Mouse (Mus musculus) liver, embryonic 14.5 days (tissue): ENCODE data around the gene Cenpo.

Source experiments
- CTCF ChIP-seq: IDR thresholded peaks from 2 replicates; pipeline ENCODE4 v1.5.1; 2016; ENCODE audit warnings: antibody characterized with exemption, low read depth, control low read depth
- EP300 ChIP-seq: IDR thresholded peaks from 2 replicates; pipeline ENCODE4 v1.6.1; 2016; ENCODE audit warnings: antibody characterized with exemption, low read depth

- no peak for TF ChIP-seq CTCF
- no peak for TF ChIP-seq EP300
Measured at GRCm38 (mm10) chr12:4233572-4234508, at the start of gene Cenpo, which contains the start of gene Ptrhd1.
